Mouse (Mus musculus) liver, embryonic 14.5 days (tissue): Measurements from ENCODE around the gene Srgap1. TPM values are rescaled to one million over a fixed set of nuclear protein-coding genes. Genes with fewer than 3 reads are reported as not detected.

ENCODE experiments used
- ATAC-seq: fragments of 200-750 bp; cut with Nextera tagmentation; 2 replicates; pipeline ENCODE4 v1.8.0; 2017; ENCODE audit warnings: moderate number of reproducible peaks, mild to moderate bottlenecking, moderate library complexity; ENCODE audit not compliant: insufficient read depth
- DNase-seq, 3 experiments: peaks; one replicate each; pipeline ENCODE4 v3.0.0-alpha.2; 2012 to 2013; ENCODE audit warnings: low read depth in 3 of 3, low spot score in 3 of 3
- H3K27ac ChIP-seq: fragments of 300-500 bp; sonication (generic); 2 replicates; pipeline ENCODE4 v1.5.1; 2014; ENCODE audit warnings: moderate library complexity, mild to moderate bottlenecking, control low read depth, inconsistent platforms
- H3K27me3 ChIP-seq: fragments of 300-500 bp; sonication (generic); 2 replicates; pipeline ENCODE4 v1.6.1; 2014; ENCODE audit warnings: mild to moderate bottlenecking, low read length, moderate library complexity; ENCODE audit not compliant: control insufficient read depth, insufficient read depth
- H3K36me3 ChIP-seq: fragments of 300-500 bp; sonication (generic); replicated peaks from 2 replicates; pipeline ENCODE4 v1.6.1; 2014; ENCODE audit warnings: low read depth; ENCODE audit not compliant: control insufficient read depth, insufficient read depth
- H3K4me1 ChIP-seq, 2 experiments: fragments of 200-500 bp in 1 of 2; fragments of 300-500 bp in 1 of 2; sonication (generic) in 1 of 2; replicated peaks; 2 replicates each; pipeline ENCODE4 v1.6.1; 2012 to 2014; ENCODE audit warnings: antibody characterized with exemption in 1 of 2, inconsistent platforms in 1 of 2, low read length in 1 of 2; ENCODE audit not compliant: control insufficient read depth in 2 of 2, insufficient read depth in 2 of 2
- H3K4me2 ChIP-seq: fragments of 300-500 bp; sonication (generic); 2 replicates; pipeline ENCODE4 v1.6.1; 2014; ENCODE audit warnings: low read depth, mild to moderate bottlenecking, control low read depth, moderate library complexity
- H3K4me3 ChIP-seq, 2 experiments: fragments of 200-500 bp in 1 of 2; fragments of 300-500 bp in 1 of 2; sonication (generic) in 1 of 2; 2 replicates each; pipeline ENCODE4 v1.5.1; 2012 to 2014; ENCODE audit warnings: low read depth in 2 of 2, low read length in 2 of 2, mild to moderate bottlenecking in 2 of 2, control low read depth in 1 of 2, inconsistent platforms in 1 of 2, moderate library complexity in 1 of 2; ENCODE audit not compliant: insufficient read depth in 1 of 2
- H3K9ac ChIP-seq: fragments of 300-500 bp; sonication (generic); replicated peaks from 2 replicates; pipeline ENCODE4 v1.6.1; 2014; ENCODE audit warnings: mild to moderate bottlenecking, control low read depth, moderate library complexity
- H3K9me3 ChIP-seq: fragments of 300-500 bp; sonication (generic); 2 replicates; pipeline ENCODE4 v1.6.1; 2016; ENCODE audit warnings: low read length, mixed read lengths; ENCODE audit not compliant: control insufficient read depth
- CTCF ChIP-seq: IDR thresholded peaks from 2 replicates; pipeline ENCODE4 v1.5.1; 2016; ENCODE audit warnings: antibody characterized with exemption, low read depth, control low read depth
- EP300 ChIP-seq: IDR thresholded peaks from 2 replicates; pipeline ENCODE4 v1.6.1; 2016; ENCODE audit warnings: antibody characterized with exemption, low read depth
- WGBS: fragments of 180-500 bp; shearing (Covaris S2); extraction: QIAGEN DNeasy Blood & Tissue Kit; methylation state at CpG from one replicate; pipeline ENCODE4 v1.1.7; 2014; ENCODE audit not compliant: insufficient replicate concordance; 5-methylcytosine and 5-hydroxymethylcytosine counted together
- polyA plus RNA-seq, 2 experiments: library from polyadenylated mRNA; depleted of rRNA in 1 of 2; stranded (reverse) in 1 of 2; unstranded in 1 of 2; fragments of >200 nt; fragmentation: Nextera tagmentation in 1 of 2; extraction: Ambion mirVana in 1 of 2; gene quantifications; 2 replicates each; pipeline versions ENCODE4 v1.2.1 to v1.2.3; 2012 to 2014

Srgap1 gene
- polyA plus RNA-seq, 2 experiments = 0.66 to 0.79 TPM

DNA sequence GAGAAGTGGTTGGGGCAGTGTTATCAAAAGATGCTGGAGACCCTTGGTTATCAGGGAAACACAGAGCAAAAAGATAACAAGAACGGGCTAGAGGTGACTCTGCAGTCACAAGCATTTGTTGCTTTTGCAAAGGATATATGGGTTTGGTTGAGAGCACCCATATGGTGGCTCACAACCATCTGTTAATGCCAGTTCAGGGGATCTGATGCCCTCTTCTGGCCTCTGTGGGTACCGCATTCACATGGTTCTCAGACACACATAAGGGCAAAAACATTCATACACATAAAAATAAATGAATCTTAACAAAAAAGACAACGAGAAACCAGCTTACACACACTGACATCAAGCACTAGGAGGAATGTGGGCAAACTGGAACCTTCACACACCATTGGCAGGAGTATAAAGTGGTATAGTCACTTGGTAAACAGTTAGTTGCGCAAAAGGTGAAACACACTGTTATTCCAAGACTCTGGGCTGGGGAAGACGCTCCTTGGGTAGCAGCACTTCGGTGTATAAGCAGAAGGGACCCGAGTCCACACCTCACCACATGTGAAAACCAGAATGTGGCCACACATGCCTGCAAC, 191.2 kb downstream of the Srgap1 start:
- H3K9ac ChIP-seq = no peak overlapping the region
- no peak overlapping the region for H3K4me3 ChIP-seq
- no peaks in the 10 kb centered on the region for H3K4me1 ChIP-seq
- H3K27me3 ChIP-seq = no peaks in the 10 kb centered on the region
- TF ChIP-seq CTCF (peak; percentile 27; the same call in 1 of the 2 replicates), EP300 (no peak)
- WGBS = 51% methylated on average over 7 of the region's 7 CpGs
- H3K27ac ChIP-seq = no peak overlapping the region
- ATAC-seq (no peak), DNase-seq (no peak)
- H3K4me2 ChIP-seq = no peak overlapping the region
- H3K9me3 ChIP-seq = no peaks in the 10 kb centered on the region
- no peaks in the 10 kb centered on the region for H3K36me3 ChIP-seq

DNA sequence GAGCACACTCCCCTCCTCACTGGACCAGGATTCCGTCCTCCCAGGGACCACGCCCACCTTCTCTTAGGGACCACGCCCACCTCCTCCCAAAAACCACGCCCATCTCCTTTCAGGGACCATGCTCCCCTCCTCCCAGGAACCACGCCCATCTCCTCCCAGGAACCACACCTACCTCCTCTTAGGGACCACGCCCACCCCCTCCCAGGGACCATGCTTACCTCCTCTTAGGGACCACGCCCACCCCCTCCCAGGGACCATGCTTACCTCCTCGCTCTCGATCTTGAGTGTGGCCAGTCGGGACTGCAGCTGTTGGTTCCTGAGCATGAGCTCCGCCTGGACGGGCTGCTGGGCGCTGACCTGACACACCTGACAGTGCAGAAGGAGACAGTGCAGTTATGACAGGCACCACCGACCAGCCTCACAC, 193.7 kb downstream of the Srgap1 start:
- H3K9ac ChIP-seq = no peak overlapping the region
- no peak for TF ChIP-seq EP300
- no peak for TF ChIP-seq CTCF
- no peaks in the 10 kb centered on the region for H3K9me3 ChIP-seq
- 52% methylated on average over 14 of the region's 14 CpGs for WGBS
- ATAC-seq (no peak), DNase-seq (no peak)
- no peak overlapping the region for H3K4me3 ChIP-seq
- H3K36me3 ChIP-seq = no peaks in the 10 kb centered on the region
- H3K27me3 ChIP-seq = no peaks in the 10 kb centered on the region
- H3K4me2 ChIP-seq = no peak overlapping the region
- no peak overlapping the region for H3K27ac ChIP-seq
- no peaks in the 10 kb centered on the region for H3K4me1 ChIP-seq

DNA sequence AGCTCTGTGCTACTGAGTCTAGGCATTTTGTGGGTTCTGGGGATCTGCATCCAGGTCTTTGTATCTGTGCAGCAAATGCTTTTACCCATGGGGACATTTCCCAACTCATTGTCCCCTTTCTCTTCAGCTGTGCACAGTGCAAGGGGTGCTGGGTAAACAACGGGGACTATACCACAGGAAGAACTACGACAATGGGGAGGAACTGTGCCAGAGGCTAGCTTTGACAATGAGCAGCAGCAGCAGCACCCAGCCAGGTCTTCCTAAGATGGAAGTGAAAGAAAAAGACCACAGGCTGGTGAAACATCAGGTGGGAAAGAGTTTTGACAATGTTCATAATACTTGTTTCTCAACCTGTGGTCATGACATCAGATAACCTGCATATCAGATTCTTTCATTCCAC, 197.6 kb downstream of the Srgap1 start:
- Histone ChIP-seq H3K4me3 (no peak overlapping the region), H3K27ac (no peak overlapping the region), H3K27me3 (no peaks in the 10 kb centered on the region), H3K4me1 (no peaks in the 10 kb centered on the region), H3K9me3 (no peaks in the 10 kb centered on the region), H3K9ac (no peak overlapping the region), H3K36me3 (no peaks in the 10 kb centered on the region), H3K4me2 (no peak overlapping the region)
- TF ChIP-seq EP300 = no peak
- 39% methylated on average over 2 of the region's 2 CpGs for WGBS
- DNase-seq (no peak), ATAC-seq (no peak)

DNA sequence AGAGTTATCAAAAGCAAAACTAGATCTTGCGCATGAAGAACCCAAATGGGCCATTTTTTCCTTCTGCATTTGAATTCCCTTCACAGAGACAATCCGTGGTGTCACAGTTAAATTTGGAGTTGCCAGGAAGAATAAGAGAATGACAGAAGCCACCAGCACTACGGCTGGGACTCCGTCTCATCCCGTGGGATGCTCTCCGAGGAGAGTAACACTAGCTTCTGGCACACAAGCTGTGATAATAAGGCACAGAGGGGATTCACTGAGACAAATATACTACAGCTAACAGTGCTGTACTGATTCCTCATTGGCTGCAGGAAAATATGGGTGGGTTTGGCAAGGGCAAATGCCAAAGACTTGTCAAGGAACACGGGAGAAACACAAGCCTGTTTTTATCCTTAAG, 201.4 kb downstream of the Srgap1 start:
- no peak for DNase-seq
- no peak overlapping the region for H3K9ac ChIP-seq
- H3K36me3 ChIP-seq = no peaks in the 10 kb centered on the region
- no peaks in the 10 kb centered on the region for H3K4me1 ChIP-seq
- H3K4me2 ChIP-seq = no peak overlapping the region
- WGBS = 62% methylated on average over 7 of the region's 7 CpGs
- H3K4me3 ChIP-seq = no peak overlapping the region
- H3K27ac ChIP-seq = no peak overlapping the region
- ATAC-seq = no peak
- TF ChIP-seq EP300 = no peak
- TF ChIP-seq CTCF = no peak
- H3K9me3 ChIP-seq = no peaks in the 10 kb centered on the region
- no peaks in the 10 kb centered on the region for H3K27me3 ChIP-seq

DNA sequence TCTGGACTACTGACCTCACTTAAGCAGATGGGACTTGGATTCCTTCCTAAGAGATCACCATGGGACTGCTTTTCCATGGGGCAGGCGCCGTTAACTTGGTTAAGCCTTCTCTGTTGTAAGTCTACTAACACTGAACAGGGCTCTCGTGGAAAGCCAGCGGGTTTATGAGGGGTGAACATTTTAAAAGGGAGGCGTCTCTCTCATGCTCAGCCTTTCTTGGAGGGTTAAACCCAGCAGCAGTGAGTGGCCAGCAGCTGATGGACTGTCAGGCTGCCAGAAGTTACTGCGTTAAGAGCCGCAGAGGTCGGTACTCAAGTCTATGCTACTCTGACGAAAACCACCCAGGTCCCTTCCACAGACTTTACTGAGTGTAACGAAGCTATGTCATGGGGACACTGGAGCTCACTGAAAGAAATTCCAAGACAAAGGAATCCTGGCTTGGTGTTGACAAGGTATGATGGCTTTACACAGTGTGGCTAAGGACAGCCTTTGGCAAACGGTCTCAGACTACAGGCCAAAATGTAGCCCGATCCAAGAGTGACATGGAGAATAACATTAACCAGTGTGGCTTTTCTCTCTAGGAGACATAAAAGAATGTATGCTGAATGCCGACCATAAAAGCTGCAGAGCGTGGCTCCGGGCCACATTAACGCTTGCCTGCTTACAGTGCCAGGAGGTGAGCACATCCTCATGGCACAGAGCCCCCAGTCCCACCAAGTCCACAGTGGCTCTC, 209.8 kb downstream of the Srgap1 start:
- no peak overlapping the region for H3K27ac ChIP-seq
- TF ChIP-seq EP300 (no peak), CTCF (no peak)
- no peaks in the 10 kb centered on the region for H3K36me3 ChIP-seq
- H3K4me2 ChIP-seq = no peak overlapping the region
- H3K4me3 ChIP-seq = no peak overlapping the region
- no peaks in the 10 kb centered on the region for H3K9me3 ChIP-seq
- no peak overlapping the region for H3K9ac ChIP-seq
- ATAC-seq (no peak), DNase-seq (no peak)
- 79% methylated on average over 16 of the region's 16 CpGs for WGBS
- H3K4me1 ChIP-seq = no peaks in the 10 kb centered on the region
- no peaks in the 10 kb centered on the region for H3K27me3 ChIP-seq
